Mouse (Mus musculus) heart, postnatal 10 days (tissue): ENCODE data around the gene Timp4. TPM values are rescaled to one million over a fixed set of nuclear protein-coding genes. Genes with fewer than 3 reads are reported as not detected.

ENCODE experiments used
- DNase-seq, 2 experiments: peaks; one replicate each; pipeline ENCODE4 v3.0.0; 2021
- intact Hi-C: fragments of 180-260 bp; cut with DNase I; formaldehyde crosslinking; loops from one replicate; pipeline ENCODE4 v1.15.1; 2025
- total RNA-seq, 2 experiments: library from RNA; stranded (reverse); gene quantifications; 2 replicates each; pipeline ENCODE4 v1.2.3; 2021

The Timp4 gene
- total RNA-seq = 10 to 100 TPM in 1 of 2 experiments, 1 to 10 TPM in 1; 3.8 to 28.3 TPM

GRCm38 (mm10) chr6:115252099-115252873 is at the start of gene Timp4:
Gene Timp4 (minus strand): TSS chr6:115252205.
- intact Hi-C loops = no loop called here
- no peak for DNase-seq

GRCm38 (mm10) chr6:115293877-115294276 is 41.9 kb upstream of the Timp4 start:
- no peak for DNase-seq
- intact Hi-C loops = no loop called here

- no peak for DNase-seq
- intact Hi-C loops = no loop called here
Measured at GRCm38 (mm10) chr6:115292621-115293020, 40.6 kb upstream of the Timp4 start.

GRCm38 (mm10) chr6:115291823-115292222 is 39.8 kb upstream of the Timp4 start:
- DNase-seq = no peak
- intact Hi-C loops = no loop called here

- no peak for DNase-seq
- intact Hi-C loops = no loop called here
Measured at GRCm38 (mm10) chr6:115291068-115291467, 39.1 kb upstream of the Timp4 start.

GRCm38 (mm10) chr6:115290561-115290960 is 38.6 kb upstream of the Timp4 start:
- intact Hi-C loops = no loop called here

GRCm38 (mm10) chr6:115288223-115288622 is 36.2 kb upstream of the Timp4 start:
- no peak for DNase-seq
- intact Hi-C loops = no loop called here

More at GRCm38 (mm10) chr6:115290561-115290960, 38.6 kb upstream of the Timp4 start:
- no peak for DNase-seq

GRCm38 (mm10) chr6:115286441-115286840 is 34.4 kb upstream of the Timp4 start:
- DNase-seq = no peak
- intact Hi-C loops = no loop called here

GRCm38 (mm10) chr6:115284153-115284552 is 32.1 kb upstream of the Timp4 start:
- DNase-seq = no peak
- intact Hi-C loops = no loop called here

GRCm38 (mm10) chr6:115279639-115280038 is 27.6 kb upstream of the Timp4 start:
- intact Hi-C loops = no loop called here
- DNase-seq = no peak

- intact Hi-C loops = no loop called here
- DNase-seq = no peak
Measured at GRCm38 (mm10) chr6:115278086-115278485, 26.1 kb upstream of the Timp4 start.

GRCm38 (mm10) chr6:115275116-115275815 is 23.3 kb upstream of the Timp4 start:
- intact Hi-C loops = no loop called here
- no peak for DNase-seq

GRCm38 (mm10) chr6:115274705-115275104 is 22.7 kb upstream of the Timp4 start:
- intact Hi-C loops = loop anchor here (5.0 kb wide), 2 partner anchors 73 to 88 kb away; partner anchors contain the start of gene Pparg
- DNase-seq = no peak

- DNase-seq = peak; percentile 46 to 59
- intact Hi-C loops = loop anchor here (5.0 kb wide), 2 partner anchors 74 to 89 kb away; partner anchors contain the start of gene Pparg
Measured at GRCm38 (mm10) chr6:115273346-115273745, 21.3 kb upstream of the Timp4 start.

- intact Hi-C loops = loop anchor here (5.0 kb wide), 2 partner anchors 75 to 90 kb away; partner anchors contain the start of gene Pparg
- peak; percentile 75 for DNase-seq
Measured at GRCm38 (mm10) chr6:115271866-115272271, 19.9 kb upstream of the Timp4 start.

GRCm38 (mm10) chr6:115271326-115271725 is 19.3 kb upstream of the Timp4 start:
- intact Hi-C loops = loop anchor here (5.0 kb wide), 2 partner anchors 76 to 91 kb away; partner anchors contain the start of gene Pparg
- no peak for DNase-seq

- intact Hi-C loops = loop anchor here (5.0 kb wide), 2 partner anchors 77 to 92 kb away; partner anchors contain the start of gene Pparg
- peak; percentile 35 to 42 for DNase-seq
Measured at GRCm38 (mm10) chr6:115270085-115270484, 18.1 kb upstream of the Timp4 start.

- no peak for DNase-seq
- intact Hi-C loops = loop anchor here (5.0 kb wide), 2 partner anchors 232 to 342 kb away; partner anchors contain the start of gene Tamm41
Measured at GRCm38 (mm10) chr6:115269561-115269960, 17.6 kb upstream of the Timp4 start.

GRCm38 (mm10) chr6:115268551-115269385 is 16.8 kb upstream of the Timp4 start:
- DNase-seq = peak in 1 of 2 experiments; percentile 13
- intact Hi-C loops = loop anchor here (1.0 to 5.0 kb wide), 5 partner anchors 41 to 341 kb away; partner anchors contain the start of genes Gm17482 and Tamm41

- intact Hi-C loops = loop anchor here (1.0 to 5.0 kb wide), 5 partner anchors 41 to 341 kb away; partner anchors contain the start of genes Gm17482 and Tamm41
- DNase-seq = peak; percentile 83 to 88
Measured at GRCm38 (mm10) chr6:115267916-115268315, 15.9 kb upstream of the Timp4 start.
